Mouse (Mus musculus): ENCODE data around the gene Ctbp2. TPM values are rescaled to one million over a fixed set of nuclear protein-coding genes. Genes with fewer than 3 reads are reported as not detected.

The Ctbp2 gene
- polyA plus RNA-seq, 1 experiment from 2014 or later, result 40.8 TPM

GRCm38 (mm10) chr7:133078929-133079328 is 45.2 kb downstream of the Ctbp2 start:
- H3K9ac ChIP-seq, result no peak overlapping the region
- H3K4me2 ChIP-seq, result no peak overlapping the region
- no peaks in the 10 kb centered on the region for H3K36me3 ChIP-seq
- H3K9me3 ChIP-seq (replicated peaks), result no peaks in the 10 kb centered on the region
- WGBS, result 58% methylated on average over 1 of the region's 1 CpGs
- H3K4me1 ChIP-seq (replicated peaks), result peaks cover 13% of the 10 kb centered on the region
- no peak overlapping the region for H3K27ac ChIP-seq
- H3K27me3 ChIP-seq, result no peaks in the 10 kb centered on the region
- H3K4me3 ChIP-seq, result no peak overlapping the region
- ATAC-seq (replicated peaks; ENCODE audit: insufficient number of reproducible peaks, insufficient read depth, low FRiP score, low read depth), result no peak

DNA sequence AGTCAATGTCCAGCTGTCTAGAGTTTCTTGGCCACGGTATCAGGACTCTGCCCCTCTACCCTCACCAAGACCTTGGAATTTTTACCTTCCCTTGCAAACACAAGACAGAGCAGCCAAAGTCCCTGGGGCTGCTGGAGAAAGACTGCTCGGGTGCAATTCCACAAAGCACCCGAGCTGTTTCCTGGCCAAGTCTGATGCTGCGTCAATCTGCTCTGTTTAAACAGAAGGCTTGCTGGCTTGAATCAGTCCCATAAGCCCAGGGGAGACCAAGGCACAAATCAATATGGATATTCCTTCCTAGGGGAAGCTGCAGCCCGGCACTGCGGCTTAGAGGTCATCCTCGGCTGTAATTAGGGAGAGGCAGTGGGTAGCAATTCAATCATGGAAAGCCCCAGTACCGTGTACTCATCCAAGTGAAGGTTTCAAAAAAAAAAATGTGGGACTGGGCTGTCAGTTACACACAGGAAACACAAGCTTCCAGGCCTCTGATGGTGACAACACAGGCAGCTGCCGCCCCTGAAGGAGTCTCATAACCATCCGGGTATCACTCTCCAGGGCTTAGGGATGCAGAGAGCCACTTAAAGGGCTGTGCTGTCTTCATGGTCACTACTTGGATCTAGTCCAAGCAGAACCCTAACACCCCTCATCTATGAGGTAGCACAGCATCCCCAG is 49.6 kb downstream of the Ctbp2 start:
- Histone ChIP-seq H3K4me3 (no peak overlapping the region), H3K27ac (no peak overlapping the region), H3K4me2 (no peak overlapping the region), H3K27me3 (no peaks in the 10 kb centered on the region), H3K36me3 (0 out of 2 replicates have a peak, but pooled peaks cover under 1% of the 10 kb centered on the region), H3K4me1 (replicated peaks) (peaks cover 30% of the 10 kb centered on the region), H3K9me3 (replicated peaks) (no peaks in the 10 kb centered on the region), H3K9ac (no peak overlapping the region)
- no peak for ATAC-seq (replicated peaks; ENCODE audit: insufficient number of reproducible peaks, insufficient read depth, low FRiP score, low read depth)
- WGBS, result 63% methylated on average over 10 of the region's 10 CpGs

- WGBS, result 87% methylated on average over 9 of the region's 9 CpGs
- Histone ChIP-seq H3K36me3 (0 out of 2 replicates have a peak, but pooled peaks cover 4% of the 10 kb centered on the region), H3K27me3 (no peaks in the 10 kb centered on the region), H3K9ac (no peak overlapping the region), H3K4me2 (no peak overlapping the region), H3K27ac (no peak overlapping the region), H3K4me3 (no peak overlapping the region), H3K9me3 (replicated peaks) (no peaks in the 10 kb centered on the region), H3K4me1 (replicated peaks) (peaks cover 30% of the 10 kb centered on the region)
- no peak for ATAC-seq (replicated peaks; ENCODE audit: insufficient number of reproducible peaks, insufficient read depth, low FRiP score, low read depth)
Observed at GRCm38 (mm10) chr7:133073147-133073651, 51.0 kb downstream of the Ctbp2 start.

GRCm38 (mm10) chr7:133072535-133072934 is 51.6 kb downstream of the Ctbp2 start:
- ATAC-seq (replicated peaks; ENCODE audit: insufficient number of reproducible peaks, insufficient read depth, low FRiP score, low read depth), result no peak
- H3K9ac ChIP-seq, result no peak overlapping the region
- 95% methylated on average over 4 of the region's 4 CpGs for WGBS
- H3K27me3 ChIP-seq, result no peaks in the 10 kb centered on the region
- H3K4me3 ChIP-seq, result no peak overlapping the region
- no peaks in the 10 kb centered on the region for H3K9me3 ChIP-seq (replicated peaks)
- H3K27ac ChIP-seq, result no peak overlapping the region
- 0 out of 2 replicates have a peak, but pooled peaks cover 4% of the 10 kb centered on the region for H3K36me3 ChIP-seq
- peaks cover 36% of the 10 kb centered on the region for H3K4me1 ChIP-seq (replicated peaks)
- H3K4me2 ChIP-seq, result no peak overlapping the region

DNA sequence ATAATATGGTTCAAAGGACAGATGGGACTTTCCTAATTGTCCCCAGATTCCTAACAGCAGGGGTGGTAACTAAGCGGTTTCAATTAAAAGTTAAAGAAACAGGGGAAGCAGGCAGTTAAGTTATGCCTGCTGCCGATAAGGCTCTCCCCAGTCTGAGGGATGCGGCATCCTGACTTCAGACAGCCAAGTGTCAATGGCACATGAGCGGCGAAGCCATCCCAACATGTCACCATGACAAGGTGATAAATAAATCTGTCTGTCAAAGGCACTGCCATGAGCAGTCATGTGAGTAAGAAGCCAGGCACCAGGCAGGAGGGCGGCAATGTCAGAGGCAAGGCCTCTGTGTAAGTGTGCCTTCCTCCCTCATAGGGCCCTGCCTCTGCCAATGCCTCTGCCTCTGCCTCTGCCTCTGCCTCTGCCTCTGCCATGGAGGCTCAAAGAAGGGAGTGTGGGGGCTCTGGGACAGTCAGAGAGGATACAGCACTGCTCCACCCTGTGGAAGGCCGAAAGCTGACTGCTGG is 56.8 kb downstream of the Ctbp2 start:
- peaks cover 9% of the 10 kb centered on the region; the same call in 1 of the 2 replicates for H3K36me3 ChIP-seq
- H3K4me3 ChIP-seq, result no peak overlapping the region
- H3K27ac ChIP-seq, result peak overlapping the region; percentile 86
- H3K4me2 ChIP-seq, result no peak overlapping the region
- 45% methylated on average over 7 of the region's 7 CpGs for WGBS
- H3K9me3 ChIP-seq (replicated peaks), result no peaks in the 10 kb centered on the region
- no peak; the same call in 1 of the 2 replicates for ATAC-seq (replicated peaks; ENCODE audit: insufficient number of reproducible peaks, insufficient read depth, low FRiP score, low read depth)
- no peaks in the 10 kb centered on the region for H3K27me3 ChIP-seq
- no peak overlapping the region for H3K9ac ChIP-seq
- peaks cover 63% of the 10 kb centered on the region for H3K4me1 ChIP-seq (replicated peaks)

DNA sequence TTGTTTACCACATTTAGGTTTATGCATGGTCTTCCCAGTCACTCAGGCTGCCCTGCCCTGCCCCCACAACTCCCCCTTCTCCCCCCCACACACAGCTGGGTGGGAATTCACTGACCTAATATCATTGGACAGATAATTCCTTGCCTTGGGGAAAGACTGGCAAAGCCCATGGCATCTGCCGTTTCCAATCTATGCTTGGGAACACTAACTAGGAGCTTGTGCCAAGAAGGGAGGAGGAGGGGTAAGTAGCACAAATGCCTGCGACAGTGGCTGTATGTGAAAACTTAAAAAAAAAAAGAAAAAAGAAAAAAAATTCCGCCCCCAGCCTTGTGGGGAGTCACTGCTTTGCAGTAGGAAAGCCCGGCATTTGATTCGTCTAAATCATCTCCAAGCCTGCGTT is 57.4 kb downstream of the Ctbp2 start:
- Histone ChIP-seq H3K36me3 (peaks cover 9% of the 10 kb centered on the region; the same call in 1 of the 2 replicates), H3K27ac (peak overlapping the region; percentile 86), H3K9ac (no peak overlapping the region), H3K4me2 (no peak overlapping the region), H3K4me1 (replicated peaks) (peaks cover 63% of the 10 kb centered on the region), H3K9me3 (replicated peaks) (no peaks in the 10 kb centered on the region), H3K4me3 (no peak overlapping the region), H3K27me3 (no peaks in the 10 kb centered on the region)
- WGBS, result 45% methylated on average over 6 of the region's 6 CpGs
- peak; percentile 32; the same call in 1 of the 2 replicates for ATAC-seq (replicated peaks; ENCODE audit: insufficient number of reproducible peaks, insufficient read depth, low FRiP score, low read depth)

- Histone ChIP-seq H3K9ac (no peak overlapping the region), H3K4me3 (no peak overlapping the region), H3K9me3 (replicated peaks) (no peaks in the 10 kb centered on the region), H3K27me3 (no peaks in the 10 kb centered on the region), H3K4me2 (no peak overlapping the region), H3K4me1 (replicated peaks) (peaks cover 63% of the 10 kb centered on the region), H3K36me3 (peaks cover 6% of the 10 kb centered on the region; the same call in 1 of the 2 replicates), H3K27ac (no peak overlapping the region)
- WGBS, result 81% methylated on average over 3 of the region's 3 CpGs
- no peak for ATAC-seq (replicated peaks; ENCODE audit: insufficient number of reproducible peaks, insufficient read depth, low FRiP score, low read depth)
Observed at GRCm38 (mm10) chr7:133062055-133062454, 62.1 kb downstream of the Ctbp2 start.

DNA sequence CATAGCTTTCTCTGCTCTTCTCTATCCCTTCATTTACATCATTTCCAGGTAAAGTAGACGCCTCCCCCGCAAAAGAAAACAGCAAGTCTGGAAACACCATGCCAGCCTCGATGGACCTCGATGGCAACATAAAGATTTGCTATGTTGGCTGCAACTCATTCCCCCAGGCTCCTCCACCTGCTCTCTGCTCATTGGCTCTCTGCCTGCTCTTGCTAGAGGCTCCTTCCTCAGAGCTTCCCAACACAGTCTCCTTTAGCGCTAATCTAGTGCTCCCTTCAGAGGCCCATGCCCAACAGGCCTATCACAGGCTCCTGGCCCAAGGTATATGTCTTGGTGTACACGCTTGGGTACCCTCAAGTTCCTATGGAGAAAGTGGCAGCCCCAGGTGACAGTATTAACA is 64.0 kb downstream of the Ctbp2 start:
- H3K4me1 ChIP-seq (replicated peaks), result peaks cover 52% of the 10 kb centered on the region
- no peak overlapping the region for H3K4me3 ChIP-seq
- no peaks in the 10 kb centered on the region for H3K27me3 ChIP-seq
- H3K36me3 ChIP-seq, result peaks cover 6% of the 10 kb centered on the region; the same call in 1 of the 2 replicates
- no peak overlapping the region for H3K4me2 ChIP-seq
- no peak overlapping the region for H3K27ac ChIP-seq
- WGBS, result 86% methylated on average over 6 of the region's 6 CpGs
- H3K9me3 ChIP-seq (replicated peaks), result no peaks in the 10 kb centered on the region
- no peak for ATAC-seq (replicated peaks; ENCODE audit: insufficient number of reproducible peaks, insufficient read depth, low FRiP score, low read depth)
- no peak overlapping the region for H3K9ac ChIP-seq

DNA sequence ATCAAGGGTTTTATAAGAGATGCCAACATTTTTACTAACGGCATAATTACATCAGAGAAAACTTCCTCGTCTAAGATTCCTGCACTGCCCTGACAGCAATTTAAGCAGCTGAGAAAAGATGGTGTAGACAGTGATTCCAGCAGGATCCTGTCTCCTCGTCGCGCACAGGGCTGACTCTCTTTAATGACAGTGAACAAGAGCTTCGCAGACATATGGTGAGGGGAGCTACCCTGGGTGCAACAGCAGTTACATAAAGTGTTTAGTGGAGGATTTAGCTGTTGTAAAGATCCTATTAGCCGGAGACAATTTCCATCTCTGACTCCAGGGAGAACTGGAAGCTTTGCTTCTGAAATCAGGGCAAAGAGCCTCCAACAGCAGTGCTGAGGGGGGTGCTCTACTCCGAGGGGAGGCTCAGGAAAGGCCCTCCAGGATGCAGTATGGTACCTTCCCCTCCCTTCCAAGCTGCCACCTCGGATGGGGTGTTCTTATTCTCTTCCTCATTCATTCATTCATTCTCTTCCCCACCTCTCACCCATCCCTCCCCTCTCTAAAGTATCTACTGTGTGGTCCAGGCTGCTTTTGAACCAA is 64.5 kb downstream of the Ctbp2 start:
- H3K4me2 ChIP-seq, result no peak overlapping the region
- H3K36me3 ChIP-seq, result peaks cover 6% of the 10 kb centered on the region; the same call in 1 of the 2 replicates
- no peak overlapping the region for H3K4me3 ChIP-seq
- WGBS, result 53% methylated on average over 9 of the region's 9 CpGs
- H3K4me1 ChIP-seq (replicated peaks), result peaks cover 52% of the 10 kb centered on the region
- H3K9ac ChIP-seq, result no peak overlapping the region
- ATAC-seq (replicated peaks; ENCODE audit: insufficient number of reproducible peaks, insufficient read depth, low FRiP score, low read depth), result no peak
- H3K9me3 ChIP-seq (replicated peaks), result no peaks in the 10 kb centered on the region
- peak overlapping the region; percentile 89 for H3K27ac ChIP-seq
- H3K27me3 ChIP-seq, result no peaks in the 10 kb centered on the region

DNA sequence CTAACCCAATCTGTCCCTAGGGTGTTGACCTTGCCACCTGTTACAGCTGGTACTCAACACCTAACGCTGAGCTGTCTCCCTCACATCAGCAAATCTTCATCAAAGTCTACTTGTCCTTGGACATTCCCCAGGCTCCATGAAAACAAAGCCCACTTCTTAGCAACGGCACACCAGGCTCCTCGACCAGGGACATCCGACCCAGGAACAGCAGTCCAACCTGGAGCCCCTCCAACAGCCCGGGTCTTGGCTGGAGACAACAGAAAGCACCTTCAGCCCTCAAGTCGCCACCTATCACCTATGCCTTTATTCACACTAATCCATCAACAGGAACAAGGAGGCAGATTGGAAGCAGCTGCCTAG is 65.0 kb downstream of the Ctbp2 start:
- no peak for ATAC-seq (replicated peaks; ENCODE audit: insufficient number of reproducible peaks, insufficient read depth, low FRiP score, low read depth)
- Histone ChIP-seq H3K27ac (peak overlapping the region; percentile 89), H3K4me3 (no peak overlapping the region), H3K4me2 (peak overlapping the region; percentile 27), H3K4me1 (replicated peaks) (peaks cover 53% of the 10 kb centered on the region), H3K36me3 (peaks cover 2% of the 10 kb centered on the region; the same call in 1 of the 2 replicates), H3K9me3 (replicated peaks) (no peaks in the 10 kb centered on the region), H3K9ac (no peak overlapping the region), H3K27me3 (no peaks in the 10 kb centered on the region)
- WGBS, result 28% methylated on average over 6 of the region's 6 CpGs

- Histone ChIP-seq H3K4me3 (no peak overlapping the region), H3K9ac (0 out of 2 replicates have a peak overlapping the region, but pooled peaks have one; percentile 5), H3K4me1 (replicated peaks) (peaks cover 55% of the 10 kb centered on the region), H3K4me2 (peak overlapping the region; percentile 27), H3K27me3 (no peaks in the 10 kb centered on the region), H3K27ac (peak overlapping the region; percentile 89), H3K36me3 (no peaks in the 10 kb centered on the region), H3K9me3 (replicated peaks) (no peaks in the 10 kb centered on the region)
- 44% methylated on average over 12 of the region's 12 CpGs for WGBS
- ATAC-seq (replicated peaks; ENCODE audit: insufficient number of reproducible peaks, insufficient read depth, low FRiP score, low read depth), result peak; percentile 72
Observed at GRCm38 (mm10) chr7:133058496-133059149, 65.5 kb downstream of the Ctbp2 start.
